Mouse (Mus musculus) megakaryocyte-erythroid progenitor cell, adult 5-6 weeks (primary cell): Measurements from ENCODE around the gene Ssna1. TPM values are rescaled to one million over a fixed set of nuclear protein-coding genes. Genes with fewer than 3 reads are reported as not detected.
A peak's percentile ranks its signal among the peaks of the same experiment; 100 is the strongest.

Source experiments
- ATAC-seq: replicated peaks from 2 replicates; pipeline ENCODE4 v1.8.0; 2016; ENCODE audit warnings: mild to moderate bottlenecking, inconsistent platforms; ENCODE audit not compliant: severe bottlenecking, poor library complexity, low FRiP score, low TSS enrichment
- total RNA-seq, 2 experiments: library from RNA; stranded (forward) in 1 of 2; stranded (reverse) in 1 of 2; fragments of 200-1000, 215-1000 nt in 1 of 2; fragments of >200 nt in 1 of 2; fragmentation: Nextera tagmentation in 1 of 2; gene quantifications; 2 replicates each; pipeline ENCODE4 v1.2.3; 2014 to 2017

Gene Ssna1
- total RNA-seq, 2 experiments from 2014 or later, result 104 to 205 TPM

GRCm38 (mm10) chr2:25291184-25292053, 19.2 kb upstream of the Ssna1 start:
- ATAC-seq, result no peak

GRCm38 (mm10) chr2:25290816-25291130, 18.5 kb upstream of the Ssna1 start:
- no peak for ATAC-seq

- no peak for ATAC-seq
Measured at GRCm38 (mm10) chr2:25290101-25290815, 18.0 kb upstream of the Ssna1 start.

DNA sequence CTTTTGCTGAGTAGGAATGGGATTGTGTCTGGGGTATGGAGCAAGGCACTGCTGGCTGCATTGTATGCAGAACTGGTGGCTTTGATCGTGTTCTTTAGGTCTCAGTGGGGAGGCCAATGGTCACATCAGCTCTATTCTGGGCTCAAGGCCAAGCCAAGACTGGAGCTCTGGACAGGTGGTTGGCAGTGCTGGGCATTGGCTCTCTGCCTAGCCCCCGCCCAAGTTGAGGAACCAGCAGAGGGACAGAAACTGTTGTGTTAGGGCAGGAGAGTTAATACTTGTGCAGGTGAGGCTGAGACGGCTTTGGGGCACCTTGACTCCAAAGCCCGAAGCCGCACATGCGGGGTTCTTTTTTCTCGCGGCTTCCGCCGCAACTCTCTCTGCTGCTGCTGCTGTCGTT, 17.4 kb upstream of the Ssna1 start, which contains the start of gene Lrrc26:
Gene Lrrc26, plus strand, starts transcription at position 265 of the 400 bp plus-strand sequence.
- no peak for ATAC-seq

DNA sequence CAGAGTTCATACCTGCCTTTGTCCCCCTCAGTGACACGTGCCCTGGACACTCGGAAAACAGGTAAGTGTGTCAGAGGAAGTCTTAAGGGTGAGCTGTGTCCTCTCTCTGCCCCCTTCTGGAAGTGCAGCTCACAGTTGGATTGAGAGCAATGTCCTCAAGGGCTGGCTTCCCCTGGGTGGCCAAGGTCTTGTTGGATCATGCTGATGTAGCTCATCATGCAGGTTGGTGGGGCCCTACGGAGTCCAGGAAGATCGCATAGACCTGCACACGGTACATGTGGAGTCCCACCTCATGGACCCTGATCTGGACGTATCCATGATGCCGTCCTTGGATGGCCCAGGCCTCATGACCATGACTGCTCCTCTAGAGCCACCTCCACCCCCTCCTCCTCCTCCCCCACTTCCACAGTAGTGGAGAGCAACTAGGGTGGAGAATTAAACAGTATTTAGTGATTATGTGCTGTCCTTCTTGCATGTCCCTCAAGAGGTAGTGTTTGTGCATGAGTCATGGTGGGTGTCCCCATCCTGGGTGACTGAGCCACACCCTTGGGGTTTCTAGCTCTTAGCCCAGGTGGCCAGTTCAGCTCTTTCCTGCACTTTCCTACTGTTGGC, 16.6 kb upstream of the Ssna1 start:
- ATAC-seq, result no peak

DNA sequence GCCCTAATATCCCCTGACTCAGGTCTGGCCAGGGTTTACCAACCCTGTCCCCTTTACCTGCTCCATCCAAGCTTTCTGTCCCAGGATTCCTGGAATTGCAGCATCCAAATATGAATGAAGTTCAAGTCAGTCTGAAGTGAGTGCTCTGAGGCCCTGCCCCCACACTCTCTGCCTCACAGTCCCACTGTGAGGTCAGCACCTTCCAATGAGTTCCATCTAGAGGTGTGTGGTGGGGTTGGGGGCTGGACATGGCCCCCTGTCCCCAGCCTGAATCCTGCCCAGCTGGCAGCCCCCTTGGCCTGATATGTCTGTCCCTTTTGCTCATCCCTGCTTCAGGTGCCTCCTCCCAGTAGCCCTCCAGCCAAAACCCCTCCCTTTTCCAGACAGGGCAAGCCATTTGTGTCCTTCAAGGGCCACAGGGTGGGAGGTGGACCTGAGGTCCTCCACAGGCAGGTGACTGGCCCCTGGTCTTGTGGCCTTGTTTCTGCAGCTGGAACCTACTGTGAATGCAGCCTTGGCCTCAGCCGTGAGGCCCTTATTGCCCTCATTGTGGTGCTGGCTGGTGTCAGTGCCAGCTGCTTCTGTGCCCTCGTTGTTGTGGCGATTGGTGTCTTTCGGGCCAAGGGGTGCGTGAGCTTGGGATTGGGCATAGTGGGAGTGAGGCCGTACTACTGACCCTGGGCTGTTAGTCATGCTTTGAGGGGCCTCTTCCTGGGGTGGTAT, 15.8 kb upstream of the Ssna1 start, which contains the start of gene Tmem210:
Gene Tmem210, plus strand, starts transcription at position 219 of the 723 bp plus-strand sequence.
- no peak for ATAC-seq

- ATAC-seq, result peak; percentile 76
Measured at GRCm38 (mm10) chr2:25286837-25287636, 14.8 kb upstream of the Ssna1 start.

GRCm38 (mm10) chr2:25286314-25286713, 14.1 kb upstream of the Ssna1 start:
- peak; percentile 59 for ATAC-seq

DNA sequence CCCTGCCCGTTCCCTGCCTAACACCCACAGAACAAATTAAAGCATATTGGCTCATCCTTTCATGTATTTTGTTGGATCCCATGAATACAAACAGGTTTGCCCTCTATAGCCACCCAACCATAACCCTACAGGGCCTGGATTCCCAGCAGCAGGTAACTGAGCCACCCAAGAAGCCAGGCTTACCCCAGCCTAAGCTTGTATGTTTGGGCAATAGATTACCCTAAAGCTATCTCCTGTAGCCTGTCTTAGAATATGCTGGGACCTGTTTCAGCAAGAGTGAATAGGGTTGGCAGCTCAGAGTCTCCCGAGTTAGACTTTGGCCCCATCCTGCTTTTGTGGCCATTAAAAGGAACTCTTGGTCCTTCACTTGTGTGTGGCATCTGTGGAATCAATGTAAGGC, 13.3 kb upstream of the Ssna1 start:
- no peak for ATAC-seq

- peak; percentile 95 for ATAC-seq
Measured at GRCm38 (mm10) chr2:25278928-25279882, 7.0 kb upstream of the Ssna1 start.

DNA sequence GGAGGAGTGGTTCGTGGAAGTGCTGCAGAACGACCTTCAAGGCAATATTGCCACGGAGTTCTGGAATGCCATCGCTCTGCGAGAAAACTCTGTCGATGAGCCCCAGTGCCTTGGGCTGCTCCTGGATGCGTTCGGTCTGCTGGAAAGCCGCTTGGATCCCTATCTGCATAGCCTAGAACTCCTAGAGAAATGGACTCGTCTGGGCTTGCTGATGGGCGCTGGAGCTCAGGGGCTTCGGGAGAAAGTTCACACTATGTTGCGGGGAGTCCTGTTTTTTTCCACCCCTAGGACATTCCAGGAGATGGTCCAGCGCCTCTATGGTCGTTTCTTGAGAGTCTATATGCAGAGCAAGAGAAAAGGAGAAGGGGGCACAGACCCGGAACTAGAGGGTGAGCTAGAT, 772 bp upstream of the Ssna1 start:
- no peak for ATAC-seq

DNA sequence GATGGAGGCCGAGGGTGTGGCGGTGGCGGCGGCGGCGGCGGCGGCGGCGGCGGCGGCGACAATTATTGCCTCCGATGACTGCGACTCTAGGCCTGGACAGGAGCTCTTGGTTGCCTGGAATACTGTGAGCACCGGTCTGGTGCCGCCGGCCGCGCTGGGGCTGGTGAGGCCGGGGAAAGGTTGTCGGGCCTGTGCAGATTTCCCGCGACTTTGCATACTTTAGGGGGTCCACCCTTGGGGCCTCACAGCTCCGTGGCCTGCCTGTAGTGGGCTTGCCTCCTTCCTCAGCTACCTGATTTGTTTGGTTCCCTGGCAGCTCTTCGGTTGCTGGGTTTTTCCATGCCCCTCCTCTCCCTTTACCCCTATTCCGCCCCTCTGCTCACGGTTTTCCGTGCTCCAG, 277 bp upstream of the Ssna1 start:
- ATAC-seq, result no peak

DNA sequence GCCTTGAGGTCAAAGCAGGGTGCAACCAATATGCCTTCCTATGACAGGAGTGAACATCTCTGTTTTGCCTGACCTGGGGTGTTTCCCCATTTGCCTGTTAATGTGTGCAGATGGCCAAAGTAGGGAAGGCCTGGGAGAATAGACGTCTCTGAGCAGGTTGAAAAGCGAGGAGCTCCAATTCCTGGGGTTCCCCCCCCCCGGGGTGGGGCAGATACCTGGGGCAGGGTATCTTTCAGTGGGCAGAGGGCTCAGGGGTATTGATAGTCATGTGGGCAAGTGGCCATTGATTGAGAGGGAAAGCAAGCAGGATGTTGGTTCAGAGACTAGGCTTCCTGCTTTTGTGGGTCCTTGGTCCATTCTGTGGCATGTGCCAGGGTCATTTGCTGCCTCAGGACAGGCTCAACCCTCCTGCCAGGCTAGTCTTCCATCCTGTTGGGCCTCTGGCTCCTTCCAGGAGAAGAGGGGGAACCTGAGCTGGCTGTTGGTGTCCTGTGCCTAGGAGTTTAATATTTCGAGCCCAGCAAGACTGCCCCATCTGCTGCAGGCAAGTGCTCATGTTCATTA, 4.4 kb downstream of the Ssna1 start:
- ATAC-seq, result no peak

DNA sequence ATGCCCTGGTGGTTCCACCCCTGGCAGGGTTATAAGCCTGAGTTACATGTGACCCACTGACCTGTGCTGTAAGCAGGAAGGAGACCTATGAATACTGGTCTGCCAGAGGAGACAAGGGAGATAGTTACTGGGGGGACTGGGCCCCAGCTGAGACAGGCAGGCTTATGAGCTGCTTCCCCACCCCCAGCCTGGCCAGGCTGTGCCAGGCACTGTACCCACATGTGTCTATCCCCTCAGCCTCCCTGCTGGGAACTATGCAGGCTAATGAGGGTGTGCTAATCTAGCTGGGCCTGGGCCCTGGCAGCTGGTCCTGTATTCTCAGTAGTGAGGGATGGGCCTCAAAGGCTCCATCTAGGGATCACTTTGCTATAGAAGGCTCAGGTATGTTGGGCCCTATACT, 5.0 kb downstream of the Ssna1 start:
- ATAC-seq, result no peak

GRCm38 (mm10) chr2:25266720-25267119, 5.5 kb downstream of the Ssna1 start:
- no peak for ATAC-seq

DNA sequence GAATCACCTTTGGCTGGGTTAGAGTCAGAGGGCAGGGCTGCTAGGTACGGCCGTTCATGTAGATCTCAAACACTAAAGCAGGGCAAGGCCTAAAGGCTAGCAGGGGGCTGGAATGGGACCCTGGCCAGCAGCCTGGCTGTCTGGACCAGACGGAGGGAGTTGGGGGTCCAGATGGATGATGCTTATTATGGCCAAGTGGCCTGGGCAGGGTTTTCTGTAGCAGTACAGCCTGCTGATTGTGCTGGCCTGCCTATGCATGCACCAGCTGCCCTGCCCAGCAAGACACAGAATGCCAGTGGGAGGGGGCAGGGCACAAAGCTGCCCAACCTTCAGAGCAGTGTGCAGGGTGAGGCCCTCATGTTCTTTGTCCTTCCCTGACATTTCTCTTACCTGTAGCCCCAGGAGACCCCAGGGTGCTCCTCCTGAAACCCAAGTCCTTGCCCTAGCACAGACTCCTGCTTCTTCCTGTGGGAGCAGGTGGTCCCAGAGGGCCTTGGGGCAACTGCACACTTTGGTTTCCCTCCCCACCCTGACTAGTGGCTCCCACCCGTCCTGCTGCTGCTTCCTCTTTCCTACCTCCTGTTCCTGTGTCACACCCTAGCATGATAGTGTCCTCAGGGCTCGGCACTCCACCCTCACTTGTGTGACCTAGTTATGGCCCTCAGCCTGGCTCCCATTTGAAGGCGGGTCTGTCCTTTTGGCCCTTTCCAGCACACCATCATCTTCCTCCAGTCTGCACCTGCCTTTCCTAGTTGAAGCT, 6.2 kb downstream of the Ssna1 start:
- ATAC-seq, result no peak

DNA sequence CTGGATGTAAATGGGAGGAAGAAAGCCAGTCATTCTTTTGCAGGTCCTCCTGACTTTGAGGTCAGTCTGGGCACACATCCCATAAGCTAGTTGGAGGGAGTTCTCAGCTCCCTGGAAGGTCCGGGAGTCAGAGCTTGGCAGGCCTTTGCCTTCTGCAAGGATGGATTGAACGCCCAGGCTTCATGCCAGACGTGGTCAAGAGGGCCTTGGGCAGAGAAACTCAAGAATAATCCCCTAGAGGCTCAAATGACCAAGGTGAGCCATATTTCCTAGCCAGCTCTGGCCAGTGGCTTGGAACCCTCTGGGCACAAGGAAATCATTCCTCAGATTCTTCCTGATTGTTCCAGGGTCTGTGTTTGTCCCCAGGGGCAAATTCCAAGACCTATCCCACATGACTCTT, 7.4 kb downstream of the Ssna1 start:
- ATAC-seq, result no peak
